Mouse (Mus musculus) bone marrow, adult 2 months (tissue): ENCODE measurements around the gene Dnajb13.

Experiments used
- CTCF ChIP-seq: fragments of 200-500 bp; IDR thresholded peaks from 2 replicates; pipeline ENCODE4 v1.5.1; 2011; ENCODE audit warnings: low read length, control low read depth; ENCODE audit not compliant: control insufficient read depth, insufficient read depth
- POLR2A ChIP-seq: fragments of 200-500 bp; IDR thresholded peaks from 2 replicates; pipeline ENCODE4 v1.6.1; 2011; ENCODE audit warnings: low read depth, mild to moderate bottlenecking, control low read depth, low read length, borderline replicate concordance; ENCODE audit not compliant: control insufficient read depth

DNA sequence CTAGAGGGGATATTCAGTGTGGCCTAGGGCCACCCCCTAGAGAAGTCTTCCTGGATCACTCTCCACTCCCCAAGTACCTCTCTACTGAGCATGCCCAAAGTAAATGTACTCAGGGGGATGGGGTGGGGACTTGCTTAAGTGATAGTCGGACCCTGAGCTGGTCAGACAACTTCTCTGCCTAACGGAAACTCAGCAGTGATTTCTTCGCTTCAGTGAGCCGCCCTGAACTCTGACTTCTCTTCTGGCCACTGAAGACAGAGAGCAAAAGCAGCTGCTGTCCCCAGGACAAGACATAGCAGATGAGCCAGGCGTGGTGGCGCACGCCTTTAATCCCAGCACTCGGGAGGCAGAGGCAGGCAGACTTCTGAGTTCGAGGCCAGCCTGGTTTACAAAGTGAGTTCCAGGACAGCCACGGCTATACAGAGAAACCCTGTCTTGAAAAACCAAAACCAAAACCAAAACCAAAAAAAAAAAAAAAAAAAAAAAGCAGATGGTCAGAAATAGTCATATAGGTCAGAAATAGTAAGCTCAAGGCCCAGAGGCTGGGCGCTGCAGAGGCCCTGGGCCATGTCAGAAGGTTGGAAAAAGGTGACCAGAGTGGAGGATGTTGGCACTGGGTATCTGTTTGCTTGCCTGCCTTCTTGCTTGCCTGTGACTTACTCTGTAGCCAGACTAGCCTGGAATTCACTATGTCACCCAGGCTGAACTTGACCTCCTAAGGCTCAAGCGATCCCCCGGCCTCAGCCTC, 9.8 kb downstream of the Dnajb13 start:
- TF ChIP-seq POLR2A (no peak), CTCF (no peak)
